Mouse (Mus musculus) lung, postnatal 0 days (tissue): ENCODE results near the gene Lnpep. TPM values are rescaled to one million over a fixed set of nuclear protein-coding genes. Genes with fewer than 3 reads are reported as not detected.

ENCODE experiments used
- ATAC-seq: fragments of 200-750 bp; cut with Nextera tagmentation; 2 replicates; pipeline ENCODE4 v1.8.0; 2017; ENCODE audit warnings: moderate library complexity
- DNase-seq: peaks from one replicate; pipeline ENCODE4 v3.0.0-alpha.2; 2016; ENCODE audit warnings: low spot score
- H3K27ac ChIP-seq: fragments of 300-500 bp; sonication (generic); 2 replicates; pipeline ENCODE4 v1.5.1; 2014; ENCODE audit warnings: antibody characterized with exemption, mild to moderate bottlenecking, low read length, mixed read lengths
- H3K27me3 ChIP-seq: fragments of 300-500 bp; sonication (generic); replicated peaks from 2 replicates; pipeline ENCODE4 v1.6.1; 2014; ENCODE audit warnings: low read length, mixed read lengths; ENCODE audit not compliant: insufficient read depth
- H3K36me3 ChIP-seq: fragments of 300-500 bp; sonication (generic); 2 replicates; pipeline ENCODE4 v1.6.1; 2014; ENCODE audit warnings: low read length, mixed read lengths; ENCODE audit not compliant: insufficient read depth
- H3K4me1 ChIP-seq: fragments of 300-500 bp; sonication (generic); 2 replicates; pipeline ENCODE4 v1.6.1; 2014; ENCODE audit warnings: antibody characterized with exemption, low read depth, low read length, mixed read lengths; ENCODE audit not compliant: insufficient read depth
- H3K4me2 ChIP-seq: fragments of 300-500 bp; sonication (generic); replicated peaks from 2 replicates; pipeline ENCODE4 v1.6.1; 2014; ENCODE audit warnings: low read depth, mild to moderate bottlenecking, low read length, moderate library complexity, mixed read lengths
- H3K4me3 ChIP-seq: fragments of 300-500 bp; sonication (generic); 2 replicates; pipeline ENCODE4 v1.5.1; 2014; ENCODE audit warnings: low read depth, low read length
- H3K9ac ChIP-seq: fragments of 300-500 bp; sonication (generic); replicated peaks from 2 replicates; pipeline ENCODE4 v1.6.1; 2014; ENCODE audit warnings: low read depth, mild to moderate bottlenecking
- H3K9me3 ChIP-seq: fragments of 300-500 bp; sonication (generic); 2 replicates; pipeline ENCODE4 v1.6.1; 2016; ENCODE audit warnings: low read length, mixed read lengths
- CTCF ChIP-seq: IDR thresholded peaks from 2 replicates; pipeline ENCODE4 v1.5.1; 2016; ENCODE audit warnings: antibody characterized with exemption, mild to moderate bottlenecking
- EP300 ChIP-seq: IDR thresholded peaks from 2 replicates; pipeline ENCODE4 v1.6.1; 2016; ENCODE audit warnings: antibody characterized with exemption, mild to moderate bottlenecking, control low read depth
- WGBS: fragments of 180-500 bp; shearing (Covaris S2); extraction: QIAGEN DNeasy Blood & Tissue Kit; methylation state at CpG from one replicate; pipeline ENCODE4 v1.1.7; 2014; 5-methylcytosine and 5-hydroxymethylcytosine counted together
- polyA plus RNA-seq: library from polyadenylated mRNA; unstranded; fragments of >200 nt; fragmentation: Nextera tagmentation; extraction: Ambion mirVana; gene quantifications from 2 replicates; pipeline ENCODE4 v1.2.1, GENCODE M21; 2015

Lnpep gene
- polyA plus RNA-seq, 1 experiment from 2014 or later: 7.5 TPM

DNA sequence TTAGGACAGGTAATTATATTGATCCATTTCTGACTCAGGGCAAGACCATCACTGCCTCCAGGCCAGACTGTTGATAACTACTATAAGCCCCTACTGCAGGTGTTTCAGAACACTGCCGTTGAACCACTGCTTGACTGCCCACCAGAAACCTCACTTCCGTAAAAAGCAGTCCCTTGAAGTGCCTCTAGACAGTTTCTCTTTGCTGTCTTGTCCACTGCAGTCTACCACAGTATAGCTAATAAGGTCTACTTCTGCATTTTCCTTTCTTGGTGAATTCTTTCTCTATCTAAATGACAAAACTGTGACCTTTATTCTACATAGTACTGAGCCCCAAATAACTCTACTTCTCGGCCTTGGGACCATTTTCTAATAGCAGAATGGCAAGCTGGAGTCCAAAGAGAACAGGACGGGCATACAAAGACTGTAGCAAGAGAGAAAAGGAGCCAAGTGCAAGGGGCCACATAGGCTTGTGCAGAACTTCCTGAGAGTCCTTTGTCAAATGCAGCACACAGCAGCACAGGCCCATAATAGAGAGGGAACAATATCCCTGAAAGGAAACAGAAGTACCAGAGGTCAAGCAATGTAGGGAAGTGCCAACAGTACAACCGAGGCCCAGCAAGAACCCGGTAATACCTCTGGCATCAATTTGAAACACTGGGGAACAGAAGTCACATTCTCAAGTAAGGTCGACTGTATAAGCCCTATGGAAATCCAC is 37.4 kb downstream of the Lnpep start:
- Histone ChIP-seq H3K9ac (no peak overlapping the region), H3K4me3 (no peak overlapping the region), H3K9me3 (no peaks in the 10 kb centered on the region), H3K4me2 (no peak overlapping the region), H3K27me3 (no peaks in the 10 kb centered on the region), H3K36me3 (no peaks in the 10 kb centered on the region), H3K27ac (no peak overlapping the region), H3K4me1 (no peaks in the 10 kb centered on the region)
- DNase-seq (peak; percentile 44), ATAC-seq (no peak)
- 72% methylated on average over 7 of the region's 7 CpGs for WGBS
- TF ChIP-seq EP300: no peak
- no peak for TF ChIP-seq CTCF

DNA sequence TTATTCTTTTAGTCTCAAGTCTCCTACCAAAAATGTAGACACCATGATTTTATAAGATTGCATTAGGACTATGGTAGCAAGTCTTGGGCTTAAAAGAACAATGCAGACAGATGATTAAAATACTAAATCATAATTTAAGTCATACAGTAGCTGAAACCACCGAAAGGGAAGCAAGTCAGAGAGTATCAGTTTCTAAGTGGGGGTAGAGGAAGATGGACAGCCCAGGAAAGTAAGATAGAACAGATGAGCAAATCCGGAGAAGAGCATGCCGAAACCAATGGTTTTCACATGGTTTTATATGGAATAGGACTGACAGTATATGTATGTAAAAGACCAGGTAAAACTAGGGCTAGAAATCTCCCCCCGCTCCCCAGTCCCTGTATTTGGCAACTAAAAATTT is 39.7 kb downstream of the Lnpep start:
- ATAC-seq (no peak), DNase-seq (no peak)
- H3K36me3 ChIP-seq: no peaks in the 10 kb centered on the region
- H3K4me3 ChIP-seq: no peak overlapping the region
- no peaks in the 10 kb centered on the region for H3K4me1 ChIP-seq
- no peaks in the 10 kb centered on the region for H3K9me3 ChIP-seq
- no peak overlapping the region for H3K9ac ChIP-seq
- 83% methylated on average over 4 of the region's 4 CpGs for WGBS
- no peak overlapping the region for H3K4me2 ChIP-seq
- no peaks in the 10 kb centered on the region for H3K27me3 ChIP-seq
- H3K27ac ChIP-seq: no peak overlapping the region
- TF ChIP-seq CTCF: no peak
- no peak for TF ChIP-seq EP300

DNA sequence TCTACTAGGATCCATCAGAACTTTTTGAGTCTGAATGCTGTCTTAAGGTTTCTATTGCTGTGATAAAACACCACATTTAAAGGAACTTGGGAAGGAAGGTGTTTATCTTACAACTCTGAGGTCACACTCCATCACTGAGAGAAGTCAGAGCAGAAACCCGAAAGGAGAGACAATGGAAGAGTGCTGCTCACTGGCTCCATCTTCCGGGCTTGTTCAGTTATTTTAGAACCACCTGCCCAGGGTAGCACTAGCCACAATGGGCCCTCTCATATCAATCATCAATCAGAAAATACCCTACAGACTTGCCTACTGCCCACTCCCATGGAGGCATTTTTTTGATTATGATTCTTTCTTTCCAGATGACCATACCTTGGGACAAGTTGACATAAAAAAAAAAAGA is 41.0 kb downstream of the Lnpep start:
- DNase-seq: no peak
- Histone ChIP-seq H3K36me3 (no peaks in the 10 kb centered on the region), H3K4me2 (no peak overlapping the region), H3K4me3 (no peak overlapping the region), H3K27me3 (no peaks in the 10 kb centered on the region), H3K27ac (no peak overlapping the region), H3K4me1 (no peaks in the 10 kb centered on the region), H3K9me3 (no peaks in the 10 kb centered on the region), H3K9ac (no peak overlapping the region)
- ATAC-seq: no peak
- TF ChIP-seq EP300 (no peak), CTCF (peak; percentile 12; the same call in 1 of the 2 replicates)
- 50% methylated on average over 2 of the region's 2 CpGs for WGBS

DNA sequence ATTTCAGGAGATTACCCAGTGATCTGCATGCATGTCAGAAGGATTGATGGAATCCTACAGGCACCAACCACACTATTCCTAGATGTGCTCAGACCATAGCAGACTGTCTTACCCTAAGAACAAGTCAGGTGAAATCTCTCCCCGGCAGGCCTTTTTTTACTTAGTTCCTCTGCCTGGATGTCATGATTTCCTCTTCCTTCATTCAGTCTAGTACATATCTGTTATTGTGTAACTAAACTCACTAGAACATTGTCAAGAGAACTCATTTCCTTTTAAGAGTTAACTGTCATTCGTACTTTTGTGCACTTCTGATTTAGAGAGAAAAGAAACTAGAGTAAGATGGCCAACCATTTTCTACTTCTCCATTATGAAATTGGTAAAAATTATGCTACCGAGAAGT is 43.6 kb downstream of the Lnpep start:
- Histone ChIP-seq H3K9ac (no peak overlapping the region), H3K27me3 (no peaks in the 10 kb centered on the region), H3K9me3 (no peaks in the 10 kb centered on the region), H3K4me1 (no peaks in the 10 kb centered on the region), H3K4me2 (no peak overlapping the region), H3K27ac (no peak overlapping the region), H3K4me3 (no peak overlapping the region), H3K36me3 (no peaks in the 10 kb centered on the region)
- DNase-seq (peak; percentile 16), ATAC-seq (no peak)
- 65% methylated on average over 3 of the region's 3 CpGs for WGBS
- TF ChIP-seq EP300 (no peak), CTCF (no peak)

DNA sequence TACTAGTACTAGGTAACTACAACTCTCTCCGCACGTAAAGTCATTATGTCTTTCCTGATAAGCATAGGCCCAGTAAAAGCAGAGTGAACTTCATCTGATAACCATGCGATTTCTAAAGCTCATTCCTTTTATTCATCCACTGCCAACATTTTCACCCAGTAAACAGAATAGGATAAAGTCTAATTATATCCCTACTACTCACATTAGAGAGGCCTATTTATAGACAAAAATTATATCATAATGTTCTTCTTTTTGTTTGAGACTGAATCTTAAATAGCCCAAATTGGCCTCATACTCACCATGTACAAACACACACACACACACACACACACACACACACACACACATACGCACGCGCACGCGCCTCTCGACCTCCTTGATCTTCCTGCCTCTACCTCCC is 48.5 kb downstream of the Lnpep start:
- no peaks in the 10 kb centered on the region for H3K27me3 ChIP-seq
- no peak for ATAC-seq
- DNase-seq: no peak
- no peaks in the 10 kb centered on the region for H3K9me3 ChIP-seq
- no peak overlapping the region for H3K4me2 ChIP-seq
- H3K9ac ChIP-seq: no peak overlapping the region
- no peak overlapping the region for H3K4me3 ChIP-seq
- H3K4me1 ChIP-seq: no peaks in the 10 kb centered on the region
- no peak for TF ChIP-seq CTCF
- no peak for TF ChIP-seq EP300
- H3K36me3 ChIP-seq: no peaks in the 10 kb centered on the region
- no peak overlapping the region for H3K27ac ChIP-seq
- WGBS: 92% methylated on average over 9 of the region's 9 CpGs

DNA sequence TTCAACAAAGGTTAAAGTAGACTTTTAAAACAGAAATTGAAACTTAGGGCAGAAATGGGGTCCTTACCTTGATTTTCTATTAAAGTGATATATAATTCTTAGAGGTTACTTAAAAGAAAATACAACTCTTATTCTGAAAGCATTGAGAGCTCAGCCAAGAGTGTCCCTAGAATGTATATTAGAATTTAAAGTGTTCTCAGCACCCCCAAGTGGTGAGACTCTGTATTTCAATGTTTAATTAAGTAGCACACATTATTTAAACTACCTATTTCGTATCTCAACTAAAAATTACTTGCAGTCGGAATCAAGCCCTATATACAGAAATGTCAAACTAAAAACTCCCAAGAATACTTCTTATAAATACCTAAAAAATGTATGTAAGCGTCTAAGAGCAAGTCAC is 57.8 kb downstream of the Lnpep start:
- H3K27ac ChIP-seq: no peak overlapping the region
- H3K27me3 ChIP-seq: no peaks in the 10 kb centered on the region
- 57% methylated on average over 3 of the region's 3 CpGs for WGBS
- no peaks in the 10 kb centered on the region for H3K9me3 ChIP-seq
- peak; percentile 77 for DNase-seq
- peaks cover 9% of the 10 kb centered on the region; the same call in 1 of the 2 replicates for H3K36me3 ChIP-seq
- no peak overlapping the region for H3K9ac ChIP-seq
- ATAC-seq: no peak
- H3K4me3 ChIP-seq: no peak overlapping the region
- H3K4me2 ChIP-seq: no peak overlapping the region
- no peaks in the 10 kb centered on the region for H3K4me1 ChIP-seq
- TF ChIP-seq CTCF (peak; percentile 56), EP300 (no peak)

DNA sequence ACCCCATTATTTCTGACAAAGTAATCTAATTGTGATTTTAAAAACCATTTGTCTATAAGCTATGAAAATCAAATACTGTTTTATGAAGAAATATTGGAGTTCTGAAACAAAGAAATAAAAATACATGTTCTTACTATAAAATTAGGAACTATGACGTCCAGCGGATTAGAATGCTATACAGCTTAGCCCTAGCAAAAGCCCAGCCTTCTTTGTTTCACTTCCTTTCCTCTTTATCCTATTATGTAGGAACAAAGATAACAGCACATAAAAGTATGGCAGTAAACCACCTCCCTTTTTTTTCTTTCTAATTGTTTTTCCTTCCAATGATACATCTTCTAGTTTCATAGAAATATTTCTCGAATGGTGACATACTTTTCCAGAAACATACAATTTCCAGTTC is 75.9 kb downstream of the Lnpep start:
- DNase-seq (no peak), ATAC-seq (no peak)
- 0 out of 2 replicates have a peak, but pooled peaks cover 4% of the 10 kb centered on the region for H3K36me3 ChIP-seq
- H3K4me3 ChIP-seq: no peak overlapping the region
- no peak for TF ChIP-seq EP300
- TF ChIP-seq CTCF: no peak
- H3K9me3 ChIP-seq: no peaks in the 10 kb centered on the region
- no peak overlapping the region for H3K4me2 ChIP-seq
- H3K27me3 ChIP-seq: no peaks in the 10 kb centered on the region
- no peaks in the 10 kb centered on the region for H3K4me1 ChIP-seq
- WGBS: 85% methylated on average over 3 of the region's 3 CpGs
- H3K9ac ChIP-seq: no peak overlapping the region
- no peak overlapping the region for H3K27ac ChIP-seq
